Mouse (Mus musculus): ENCODE results near the gene Fam173a. TPM values are rescaled to one million over a fixed set of nuclear protein-coding genes. Genes with fewer than 3 reads are reported as not detected.

Fam173a gene
- polyA plus RNA-seq, 1 experiment: 64.5 TPM

DNA sequence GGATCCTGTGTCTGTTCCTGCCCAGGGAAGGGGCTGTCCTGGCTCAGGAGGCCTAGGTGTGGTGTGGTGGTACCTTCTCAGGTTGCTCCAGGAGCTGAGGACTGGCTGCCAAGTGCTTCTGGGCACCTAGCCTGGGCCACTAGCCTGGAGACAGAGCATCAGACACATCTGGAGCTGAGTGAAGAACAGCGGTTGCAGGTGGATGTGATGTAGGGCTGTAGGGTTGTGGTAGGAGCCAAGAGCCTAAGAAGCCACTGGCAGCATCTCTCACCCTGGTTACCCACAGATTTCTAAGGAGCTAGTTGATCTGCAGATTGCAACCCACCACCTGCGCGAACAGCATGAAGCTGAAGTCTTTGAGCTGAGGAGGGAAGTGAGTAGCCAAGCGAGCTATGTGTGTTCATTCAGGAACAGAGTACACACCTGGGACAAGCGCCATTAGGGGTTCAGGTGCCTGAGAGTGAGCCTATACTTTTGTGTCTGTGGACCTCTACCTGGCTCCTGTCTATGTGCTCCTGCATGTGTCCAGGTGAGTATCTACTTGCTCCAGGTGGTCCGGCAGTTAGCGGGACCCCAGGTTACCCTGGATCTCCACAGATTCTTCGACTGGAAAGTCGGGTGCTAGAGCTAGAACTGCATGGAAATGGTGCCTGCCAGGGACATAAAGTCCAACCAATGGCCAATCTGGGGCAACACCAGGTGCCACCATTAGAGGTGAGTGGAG, 5.8 kb downstream of the Fam173a start:
- Histone ChIP-seq H3K27ac (ENCODE audit: insufficient read depth, low read depth, low read length) (no peak overlapping the region), H3K4me1 (ENCODE audit: control insufficient read depth, insufficient read depth, low read length) (peaks cover 15% of the 10 kb centered on the region), H3K4me3 (ENCODE audit: insufficient read depth, low read length) (no peak overlapping the region)
- TF ChIP-seq POLR2A (IDR thresholded peaks at IDR 0.05; ENCODE audit: borderline replicate concordance, low read depth, low read length) (no peak), CTCF (IDR thresholded peaks at IDR 0.05; ENCODE audit: low read depth, low read length) (no peak)

DNA sequence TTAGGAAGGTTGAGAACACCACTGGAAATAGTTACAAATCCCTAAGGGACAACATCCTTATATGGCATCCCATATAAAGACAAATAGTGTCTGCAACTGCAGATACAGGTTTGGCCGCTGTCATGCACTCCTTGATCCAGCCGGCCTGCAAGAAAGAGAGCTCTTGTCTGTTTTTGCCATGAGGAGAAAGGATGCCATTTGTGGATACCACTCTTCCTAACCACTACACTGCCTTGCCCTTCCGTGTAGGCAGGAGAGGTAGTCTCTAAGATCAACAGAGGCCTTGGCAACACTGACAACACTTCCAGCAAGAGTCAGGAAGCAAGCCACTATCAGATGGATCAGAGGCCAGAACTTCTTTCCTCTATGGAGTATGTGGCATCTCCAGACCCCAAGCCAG, 6.4 kb downstream of the Fam173a start, which contains the start of gene Ccdc78:
Gene Ccdc78, plus strand, starts transcription at position 301 of the 400 bp plus-strand sequence.
- Histone ChIP-seq H3K4me1 (ENCODE audit: control insufficient read depth, insufficient read depth, low read length) (peaks cover 13% of the 10 kb centered on the region), H3K27ac (ENCODE audit: insufficient read depth, low read depth, low read length) (no peak within 1 kb of the TSS), H3K4me3 (ENCODE audit: insufficient read depth, low read length) (peak within 1 kb of the TSS; percentile 68)
- TF ChIP-seq CTCF (IDR thresholded peaks at IDR 0.05; ENCODE audit: low read depth, low read length) (no peak), POLR2A (IDR thresholded peaks at IDR 0.05; ENCODE audit: borderline replicate concordance, low read depth, low read length) (no peak)

DNA sequence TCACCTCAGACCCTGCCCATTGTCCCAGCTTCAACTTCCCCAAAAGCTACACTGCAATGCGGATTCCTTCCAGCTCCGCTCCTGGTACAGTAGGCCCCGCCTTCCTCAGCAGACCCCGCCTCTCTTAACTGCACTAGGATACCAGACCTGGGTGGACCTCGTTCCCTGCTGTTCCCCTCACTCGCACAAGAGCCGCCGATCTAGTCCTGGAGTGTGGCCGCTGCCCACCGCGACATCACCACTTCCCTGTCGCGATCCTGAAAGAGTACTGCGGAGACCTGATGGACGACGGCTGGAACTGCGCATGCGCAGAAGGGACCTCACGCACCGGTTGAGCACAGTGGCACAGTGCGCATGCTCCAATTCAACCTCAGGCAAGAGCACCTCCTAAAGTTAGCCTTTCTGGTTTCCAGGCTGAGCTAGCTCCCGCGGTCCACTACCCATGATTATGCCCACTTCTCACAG, 7.4 kb downstream of the Fam173a start, which contains the start of gene Haghl:
Gene Haghl, minus strand, starts transcription at position 393 of the 465 bp plus-strand sequence.
- Histone ChIP-seq H3K27ac (ENCODE audit: insufficient read depth, low read depth, low read length) (peak within 1 kb of the TSS; percentile 32), H3K4me3 (ENCODE audit: insufficient read depth, low read length) (peak within 1 kb of the TSS; percentile 68), H3K4me1 (ENCODE audit: control insufficient read depth, insufficient read depth, low read length) (peaks cover 8% of the 10 kb centered on the region)
- TF ChIP-seq CTCF (IDR thresholded peaks at IDR 0.05; ENCODE audit: low read depth, low read length) (no peak), POLR2A (IDR thresholded peaks at IDR 0.05; ENCODE audit: borderline replicate concordance, low read depth, low read length) (no peak)

DNA sequence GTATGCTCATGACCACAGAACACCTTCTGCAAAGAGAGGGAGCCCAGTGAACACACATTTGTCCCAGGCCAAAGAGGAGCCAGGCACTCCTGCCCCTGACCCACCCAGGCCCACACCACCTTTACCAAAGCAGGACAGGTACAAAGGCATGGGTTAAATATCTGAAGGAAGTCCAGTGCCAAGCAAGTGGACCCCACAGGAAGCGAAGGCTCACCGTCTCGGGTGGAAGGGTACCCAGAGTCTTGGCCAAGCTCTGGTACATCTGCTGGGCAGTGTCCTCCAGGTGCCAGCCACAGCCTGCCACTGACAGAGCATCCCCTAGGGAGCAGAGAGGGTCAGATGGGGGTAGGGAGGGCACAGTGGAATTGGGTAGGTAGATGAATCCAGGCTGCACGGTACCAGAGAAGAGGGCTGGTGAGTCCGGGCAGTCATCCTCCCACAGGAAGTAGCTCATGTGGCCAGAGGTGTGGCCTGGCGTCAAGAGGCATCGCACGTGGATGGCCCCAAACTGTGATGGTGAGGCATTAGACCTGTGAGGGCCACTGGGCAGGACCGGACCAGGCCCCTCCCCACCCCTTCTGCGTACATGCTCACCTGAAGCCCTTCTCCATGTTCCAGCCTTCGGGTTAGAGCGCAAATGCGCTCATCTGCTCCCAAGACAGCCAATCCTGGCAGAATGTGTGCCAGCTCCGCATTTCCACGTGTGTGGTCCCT, 8.7 kb downstream of the Fam173a start:
- Histone ChIP-seq H3K4me3 (ENCODE audit: insufficient read depth, low read length) (peak overlapping the region; percentile 68), H3K4me1 (ENCODE audit: control insufficient read depth, insufficient read depth, low read length) (peaks cover 8% of the 10 kb centered on the region), H3K27ac (ENCODE audit: insufficient read depth, low read depth, low read length) (no peak overlapping the region)
- TF ChIP-seq POLR2A (IDR thresholded peaks at IDR 0.05; ENCODE audit: borderline replicate concordance, low read depth, low read length): no peak
- no peak for TF ChIP-seq CTCF (IDR thresholded peaks at IDR 0.05; ENCODE audit: low read depth, low read length)

DNA sequence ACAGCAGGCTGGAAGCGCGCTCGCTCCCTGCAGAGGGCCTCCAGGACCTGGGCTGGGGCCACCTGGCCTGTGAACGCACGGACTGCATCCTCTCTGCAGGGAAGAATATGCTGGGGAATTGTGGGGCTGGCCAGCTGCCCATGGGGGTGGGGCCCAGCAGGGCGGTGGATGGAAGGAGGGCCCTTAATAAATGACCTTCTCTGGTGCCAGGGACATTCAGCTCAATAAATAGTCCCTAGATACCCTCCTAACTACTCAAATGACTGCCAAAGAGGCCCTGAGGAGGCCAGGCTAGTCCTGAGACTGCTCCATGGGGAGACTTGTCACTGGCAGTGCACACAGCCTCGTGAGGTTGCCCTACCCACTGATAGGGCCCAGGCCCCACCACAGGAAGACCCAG, 9.6 kb downstream of the Fam173a start:
- Histone ChIP-seq H3K27ac (ENCODE audit: insufficient read depth, low read depth, low read length) (no peak overlapping the region), H3K4me3 (ENCODE audit: insufficient read depth, low read length) (no peak overlapping the region), H3K4me1 (ENCODE audit: control insufficient read depth, insufficient read depth, low read length) (peaks cover 8% of the 10 kb centered on the region)
- TF ChIP-seq POLR2A (IDR thresholded peaks at IDR 0.05; ENCODE audit: borderline replicate concordance, low read depth, low read length): no peak
- no peak for TF ChIP-seq CTCF (IDR thresholded peaks at IDR 0.05; ENCODE audit: low read depth, low read length)

GRCm38 (mm10) chr17:25781339-25781738, 11.4 kb downstream of the Fam173a start:
- Histone ChIP-seq H3K27ac (ENCODE audit: insufficient read depth, low read depth, low read length) (no peak overlapping the region), H3K4me1 (ENCODE audit: control insufficient read depth, insufficient read depth, low read length) (peaks cover 8% of the 10 kb centered on the region), H3K4me3 (ENCODE audit: insufficient read depth, low read length) (no peak overlapping the region)
- TF ChIP-seq CTCF (IDR thresholded peaks at IDR 0.05; ENCODE audit: low read depth, low read length) (no peak), POLR2A (IDR thresholded peaks at IDR 0.05; ENCODE audit: borderline replicate concordance, low read depth, low read length) (no peak)

DNA sequence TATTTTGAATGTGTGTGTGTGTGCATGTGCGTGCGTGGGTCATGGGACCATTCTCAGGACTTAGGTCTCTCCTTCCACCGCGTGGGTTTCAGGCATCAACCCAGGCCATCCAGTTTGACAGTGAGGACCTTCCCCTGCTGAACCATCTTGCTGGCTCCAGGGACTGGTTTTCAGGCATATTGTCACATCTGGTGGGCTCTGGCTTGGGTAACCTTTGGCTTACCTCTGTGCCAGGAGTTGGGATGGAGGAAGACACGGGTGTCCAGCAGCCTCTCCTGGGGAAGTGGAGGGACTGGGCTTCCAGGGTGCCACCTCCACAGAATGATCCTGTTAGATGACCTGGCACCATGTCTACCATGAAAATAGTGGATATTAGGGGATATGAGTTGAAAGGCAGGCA, 14.8 kb downstream of the Fam173a start:
- Histone ChIP-seq H3K27ac (ENCODE audit: insufficient read depth, low read depth, low read length) (no peak overlapping the region), H3K4me1 (ENCODE audit: control insufficient read depth, insufficient read depth, low read length) (peaks cover 2% of the 10 kb centered on the region; the same call in 1 of the 2 replicates), H3K4me3 (ENCODE audit: insufficient read depth, low read length) (no peak overlapping the region)
- TF ChIP-seq CTCF (IDR thresholded peaks at IDR 0.05; ENCODE audit: low read depth, low read length) (no peak), POLR2A (IDR thresholded peaks at IDR 0.05; ENCODE audit: borderline replicate concordance, low read depth, low read length) (no peak)

DNA sequence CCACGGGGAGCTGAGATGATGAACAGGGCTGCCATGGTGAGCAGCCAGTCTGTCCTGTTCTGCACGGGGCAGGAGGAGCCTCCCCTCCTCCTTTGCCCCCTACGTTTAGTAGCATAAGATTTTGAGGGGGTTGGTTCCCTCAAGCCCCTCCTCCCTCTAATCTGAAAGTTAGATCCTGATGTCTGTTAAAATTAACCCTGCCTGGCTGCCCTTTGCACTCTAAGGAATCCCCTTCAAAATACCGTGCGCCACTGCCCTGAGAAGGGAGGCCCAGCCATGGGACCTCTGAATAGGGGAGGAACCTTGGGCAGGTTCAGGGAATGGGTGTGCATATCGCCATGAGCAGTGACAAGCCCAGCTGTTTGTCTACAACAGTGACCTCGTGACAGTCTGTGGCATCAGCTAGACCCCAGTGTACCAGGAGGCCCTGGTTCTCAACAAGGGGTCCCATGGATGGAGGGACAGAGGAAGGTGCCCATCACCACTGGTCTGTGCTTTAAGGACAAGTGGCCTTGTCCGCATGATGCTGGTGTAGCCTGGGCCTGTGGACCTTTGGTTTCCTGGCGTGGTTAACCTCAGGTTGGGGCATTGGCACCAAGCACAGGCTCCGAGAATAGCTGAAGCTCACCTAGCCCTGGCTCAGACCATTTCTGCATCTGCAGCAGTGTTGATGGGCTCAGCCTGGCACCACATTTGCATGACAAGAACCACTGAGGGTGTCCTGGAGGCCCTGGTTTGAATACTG, 17.2 kb downstream of the Fam173a start:
- H3K27ac ChIP-seq (ENCODE audit: insufficient read depth, low read depth, low read length): no peak overlapping the region
- H3K4me3 ChIP-seq (ENCODE audit: insufficient read depth, low read length): no peak overlapping the region
- TF ChIP-seq POLR2A (IDR thresholded peaks at IDR 0.05; ENCODE audit: borderline replicate concordance, low read depth, low read length): no peak
- no peak for TF ChIP-seq CTCF (IDR thresholded peaks at IDR 0.05; ENCODE audit: low read depth, low read length)
- peaks cover 2% of the 10 kb centered on the region; the same call in 1 of the 2 replicates for H3K4me1 ChIP-seq (ENCODE audit: control insufficient read depth, insufficient read depth, low read length)

DNA sequence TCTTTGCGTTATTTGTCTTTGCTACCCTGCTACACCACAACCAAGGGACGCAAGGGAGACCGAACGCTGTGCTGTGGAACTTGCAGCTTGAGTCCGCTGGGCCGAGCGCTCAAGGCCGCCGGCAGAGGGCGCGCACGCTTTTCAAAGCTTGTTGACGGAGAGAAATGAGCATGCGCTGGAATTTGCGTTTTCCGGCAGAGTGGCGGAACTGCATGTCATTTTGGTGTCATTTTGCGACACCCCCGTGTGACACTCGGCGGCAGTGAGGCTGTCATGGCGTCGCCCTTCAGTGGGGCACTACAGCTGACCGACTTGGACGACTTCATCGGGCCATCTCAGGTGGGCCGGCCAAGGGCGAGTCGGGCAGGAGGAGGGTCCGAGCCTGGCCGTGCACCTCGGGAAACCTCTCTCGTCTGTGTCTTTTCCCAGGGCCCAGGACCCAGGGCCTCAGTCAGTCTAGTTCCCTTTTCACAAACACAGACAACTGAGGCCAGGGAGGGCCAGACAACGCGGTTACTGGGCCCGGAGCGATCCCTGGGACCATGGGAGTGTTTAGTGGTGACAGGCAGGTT, 19.1 kb downstream of the Fam173a start, which contains the start of gene Narfl:
Gene Narfl, plus strand, starts transcription at position 228 of the 572 bp plus-strand sequence.
- peaks cover 2% of the 10 kb centered on the region; the same call in 1 of the 2 replicates for H3K4me1 ChIP-seq (ENCODE audit: control insufficient read depth, insufficient read depth, low read length)
- TF ChIP-seq POLR2A (IDR thresholded peaks at IDR 0.05; ENCODE audit: borderline replicate concordance, low read depth, low read length): no peak
- peak; percentile 79 for TF ChIP-seq CTCF (IDR thresholded peaks at IDR 0.05; ENCODE audit: low read depth, low read length)
- no peak within 1 kb of the TSS for H3K27ac ChIP-seq (ENCODE audit: insufficient read depth, low read depth, low read length)
- peak within 1 kb of the TSS; percentile 69 for H3K4me3 ChIP-seq (ENCODE audit: insufficient read depth, low read length)

All from bone marrow macrophage, adult 2 months (primary cell).